Mouse (Mus musculus): ENCODE data around the gene Pgam2.

DNA sequence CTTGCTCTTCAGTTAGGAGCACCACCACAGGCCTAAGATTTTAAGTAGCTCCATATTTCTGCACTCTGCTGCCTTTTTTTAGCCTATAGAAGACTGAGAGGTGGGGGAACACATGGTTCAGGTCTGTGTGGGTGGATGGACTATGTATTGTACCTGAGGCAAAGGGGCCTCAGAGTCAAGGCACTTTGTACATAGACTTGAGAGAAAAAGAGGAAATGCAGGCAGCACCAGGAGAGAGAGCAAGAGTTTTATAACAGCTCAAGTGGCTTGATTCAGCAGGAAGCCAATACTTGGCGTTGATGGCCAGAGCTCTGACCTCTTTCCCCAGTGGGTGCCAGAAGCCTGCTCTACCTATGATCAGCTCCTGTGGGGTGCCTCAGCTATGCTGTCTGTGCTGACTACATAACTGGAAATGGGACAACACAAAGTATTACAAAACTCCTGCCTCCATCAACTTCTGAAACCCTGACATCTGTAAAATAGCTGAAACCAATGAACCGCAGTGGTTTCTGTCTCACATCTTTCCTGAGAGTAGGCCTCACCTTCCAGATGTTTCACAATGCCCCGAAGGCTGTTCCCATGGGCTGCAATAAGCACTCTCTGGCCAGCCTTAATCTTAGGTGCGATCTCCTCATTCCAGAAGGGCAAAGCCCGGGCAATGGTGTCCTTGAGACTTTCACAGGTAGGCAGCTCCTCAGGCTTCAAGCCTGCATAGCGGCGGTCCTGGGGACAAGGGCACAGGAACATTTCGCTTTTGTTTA is 896 bp downstream of the Pgam2 start:
- TF ChIP-seq POLR2A (IDR thresholded peaks at IDR 0.05; ENCODE audit: low read depth, low read length): no peak
- no peak for TF ChIP-seq CTCF (IDR thresholded peaks at IDR 0.05; ENCODE audit: extremely low read depth, insufficient read depth, insufficient read length, insufficient replicate concordance)
